Mouse (Mus musculus): Measurements from ENCODE around the gene Urm1.
"Not testable (repeated sequence)": the region's sequence is repeated elsewhere in the genome, so short reads cannot be mapped to it uniquely, and the experiment has no call there.

Gene Urm1

GRCm38 (mm10) chr2:29820025-29820817 is at the start of gene Urm1:
TSS of gene Urm1 (plus strand) at chr2:29820075.
- DNase-seq: peak; percentile 57

- DNase-seq: no peak
Measured at GRCm38 (mm10) chr2:29770162-29770561, 49.7 kb upstream of the Urm1 start.

GRCm38 (mm10) chr2:29771611-29772461 is 48.0 kb upstream of the Urm1 start:
- no peak for DNase-seq

- DNase-seq: no peak
Measured at GRCm38 (mm10) chr2:29773323-29773722, 46.6 kb upstream of the Urm1 start.

GRCm38 (mm10) chr2:29781256-29781655 is 38.6 kb upstream of the Urm1 start:
- DNase-seq: not testable (repeated sequence)

- DNase-seq: no peak
Measured at GRCm38 (mm10) chr2:29784290-29784689, 35.6 kb upstream of the Urm1 start.

GRCm38 (mm10) chr2:29787104-29787917 is 32.6 kb upstream of the Urm1 start, which contains the start of gene Coq4:
TSS of gene Coq4 (plus strand) at chr2:29787493.
- peak; percentile 92 for DNase-seq

GRCm38 (mm10) chr2:29787937-29788681 is 31.8 kb upstream of the Urm1 start, which contains the start of gene Trub2:
TSS of gene Trub2 (minus strand) at chr2:29788502.
- peak; percentile 80 for DNase-seq

- DNase-seq: no peak
Measured at GRCm38 (mm10) chr2:29792772-29793487, 26.9 kb upstream of the Urm1 start.

GRCm38 (mm10) chr2:29802075-29802826 is 17.6 kb upstream of the Urm1 start, which contains the start of gene Slc27a4:
TSS of gene Slc27a4 (plus strand) at chr2:29802634.
- peak; percentile 96 for DNase-seq

- DNase-seq: no peak
Measured at GRCm38 (mm10) chr2:29802827-29803201, 17.1 kb upstream of the Urm1 start.

- peak; percentile 40 for DNase-seq
Measured at GRCm38 (mm10) chr2:29803400-29803831, 16.5 kb upstream of the Urm1 start.

- no peak for DNase-seq
Measured at GRCm38 (mm10) chr2:29815678-29816371, 4.0 kb upstream of the Urm1 start.

- DNase-seq: peak; percentile 91
Measured at GRCm38 (mm10) chr2:29817426-29818232, 2.2 kb upstream of the Urm1 start.

GRCm38 (mm10) chr2:29819363-29819762 is 512 bp upstream of the Urm1 start:
- no peak for DNase-seq

- DNase-seq: no peak
Measured at GRCm38 (mm10) chr2:29826318-29826925, 6.5 kb downstream of the Urm1 start.

- DNase-seq: peak; percentile 91
Measured at GRCm38 (mm10) chr2:29826926-29827708, 7.2 kb downstream of the Urm1 start.

GRCm38 (mm10) chr2:29827709-29828024 is 7.8 kb downstream of the Urm1 start:
- DNase-seq: no peak
